Mouse (Mus musculus) heart, embryonic 11.5 days (tissue): ENCODE results near the gene Gpr37l1. TPM values are rescaled to one million over a fixed set of nuclear protein-coding genes. Genes with fewer than 3 reads are reported as not detected.
"Not testable (repeated sequence)": the region's sequence is repeated elsewhere in the genome, so short reads cannot be mapped to it uniquely, and the experiment has no call there.

Experiments
- ATAC-seq: fragments of 200-750 bp; cut with Nextera tagmentation; replicated peaks from 2 replicates; pipeline ENCODE4 v1.8.0; 2017; ENCODE audit warnings: moderate library complexity; ENCODE audit not compliant: insufficient number of reproducible peaks, low FRiP score, low TSS enrichment
- H3K27ac ChIP-seq: fragments of 300-500 bp; sonication (generic); 2 replicates; pipeline ENCODE4 v1.5.1; 2014; ENCODE audit warnings: mild to moderate bottlenecking, low read depth, low read length
- H3K27me3 ChIP-seq: fragments of 300-500 bp; sonication (generic); 2 replicates; pipeline ENCODE4 v1.6.1; 2014; ENCODE audit warnings: mild to moderate bottlenecking, low read length, mixed read lengths; ENCODE audit not compliant: control insufficient read depth, insufficient read depth
- H3K36me3 ChIP-seq: fragments of 300-500 bp; sonication (generic); 2 replicates; pipeline ENCODE4 v1.6.1; 2014; ENCODE audit warnings: mild to moderate bottlenecking, low read length, moderate library complexity, mixed read lengths; ENCODE audit not compliant: control insufficient read depth, insufficient read depth
- H3K4me1 ChIP-seq: fragments of 300-500 bp; sonication (generic); 2 replicates; pipeline ENCODE4 v1.6.1; 2014; ENCODE audit warnings: low read length; ENCODE audit not compliant: control insufficient read depth, insufficient read depth
- H3K4me2 ChIP-seq: fragments of 300-500 bp; sonication (generic); 2 replicates; pipeline ENCODE4 v1.6.1; 2014; ENCODE audit warnings: mild to moderate bottlenecking, moderate library complexity
- H3K4me3 ChIP-seq: fragments of 300-500 bp; sonication (generic); 2 replicates; pipeline ENCODE4 v1.5.1; 2014; ENCODE audit warnings: low read depth, low read length
- H3K9ac ChIP-seq: fragments of 300-500 bp; sonication (generic); 2 replicates; pipeline ENCODE4 v1.6.1; 2014; ENCODE audit warnings: mild to moderate bottlenecking, low read depth, low read length, moderate library complexity
- H3K9me3 ChIP-seq: fragments of 300-500 bp; sonication (generic); replicated peaks from 2 replicates; pipeline ENCODE4 v1.6.1; 2016; ENCODE audit warnings: low read length; ENCODE audit not compliant: control insufficient read depth
- WGBS: fragments of 180-500 bp; shearing (Covaris S2); extraction: QIAGEN DNeasy Blood & Tissue Kit; methylation state at CpG from one replicate; pipeline ENCODE4 v1.1.7; 2014; ENCODE audit not compliant: insufficient replicate concordance; 5-methylcytosine and 5-hydroxymethylcytosine counted together
- polyA plus RNA-seq: library from polyadenylated mRNA; unstranded; fragments of >200 nt; fragmentation: Nextera tagmentation; extraction: Ambion mirVana; gene quantifications from 2 replicates; pipeline ENCODE4 v1.2.1, GENCODE M21; 2014

Gpr37l1 gene
- polyA plus RNA-seq, 1 experiment from 2014 or later: not detected

- no peak overlapping the region for H3K9ac ChIP-seq
- H3K9me3 ChIP-seq: no peaks in the 10 kb centered on the region
- no peak overlapping the region for H3K4me2 ChIP-seq
- H3K27me3 ChIP-seq: peaks cover 47% of the 10 kb centered on the region
- no peak for ATAC-seq
- peaks cover 18% of the 10 kb centered on the region for H3K4me1 ChIP-seq
- H3K36me3 ChIP-seq: no peaks in the 10 kb centered on the region
- H3K4me3 ChIP-seq: no peak overlapping the region
- H3K27ac ChIP-seq: no peak overlapping the region
- WGBS: 23% methylated on average over 9 of the region's 9 CpGs
These were observed 38.5 kb downstream of the Gpr37l1 start for GRCm38 (mm10) chr1:135128986-135129385.

GRCm38 (mm10) chr1:135128011-135128441, 39.5 kb downstream of the Gpr37l1 start:
- Histone ChIP-seq H3K27me3 (peaks cover 47% of the 10 kb centered on the region), H3K9ac (no peak overlapping the region), H3K4me1 (peaks cover 18% of the 10 kb centered on the region), H3K4me3 (no peak overlapping the region), H3K4me2 (no peak overlapping the region), H3K36me3 (no peaks in the 10 kb centered on the region), H3K27ac (no peak overlapping the region), H3K9me3 (no peaks in the 10 kb centered on the region)
- 53% methylated on average over 5 of the region's 6 CpGs for WGBS
- no peak for ATAC-seq

GRCm38 (mm10) chr1:135126443-135127027, 40.9 kb downstream of the Gpr37l1 start:
- 48% methylated on average over 4 of the region's 4 CpGs for WGBS
- Histone ChIP-seq H3K27me3 (peaks cover 51% of the 10 kb centered on the region), H3K9me3 (no peaks in the 10 kb centered on the region), H3K36me3 (no peaks in the 10 kb centered on the region), H3K9ac (no peak overlapping the region), H3K4me2 (no peak overlapping the region), H3K4me3 (no peak overlapping the region), H3K27ac (no peak overlapping the region), H3K4me1 (peaks cover 8% of the 10 kb centered on the region; the same call in 1 of the 2 replicates)
- ATAC-seq: no peak

GRCm38 (mm10) chr1:135125990-135126389, 41.5 kb downstream of the Gpr37l1 start:
- 65% methylated on average over 8 of the region's 8 CpGs for WGBS
- no peak overlapping the region for H3K27ac ChIP-seq
- H3K4me1 ChIP-seq: peaks cover 3% of the 10 kb centered on the region; the same call in 1 of the 2 replicates
- peaks cover 55% of the 10 kb centered on the region for H3K27me3 ChIP-seq
- no peak overlapping the region for H3K4me3 ChIP-seq
- H3K9ac ChIP-seq: no peak overlapping the region
- H3K4me2 ChIP-seq: no peak overlapping the region
- ATAC-seq: no peak
- H3K9me3 ChIP-seq: no peaks in the 10 kb centered on the region
- no peaks in the 10 kb centered on the region for H3K36me3 ChIP-seq

GRCm38 (mm10) chr1:135124573-135125363, 42.7 kb downstream of the Gpr37l1 start:
- Histone ChIP-seq H3K9me3 (no peaks in the 10 kb centered on the region), H3K27ac (no peak overlapping the region), H3K9ac (no peak overlapping the region), H3K4me1 (no peaks in the 10 kb centered on the region), H3K4me3 (no peak overlapping the region), H3K27me3 (peaks cover 57% of the 10 kb centered on the region), H3K36me3 (no peaks in the 10 kb centered on the region), H3K4me2 (no peak overlapping the region)
- 89% methylated on average over 8 of the region's 8 CpGs for WGBS
- no peak for ATAC-seq

GRCm38 (mm10) chr1:135112661-135113060, 54.8 kb downstream of the Gpr37l1 start:
- Histone ChIP-seq H3K4me1 (no peaks in the 10 kb centered on the region), H3K4me3 (no peak overlapping the region), H3K4me2 (no peak overlapping the region), H3K36me3 (no peaks in the 10 kb centered on the region), H3K9ac (no peak overlapping the region), H3K9me3 (no peaks in the 10 kb centered on the region), H3K27ac (no peak overlapping the region), H3K27me3 (peaks cover 18% of the 10 kb centered on the region)
- no peak for ATAC-seq
- WGBS: 8% methylated on average over 8 of the region's 8 CpGs

- not testable (repeated sequence) for H3K4me2 ChIP-seq, H3K27ac ChIP-seq, H3K9me3 ChIP-seq, ATAC-seq, H3K4me1 ChIP-seq, H3K36me3 ChIP-seq, H3K4me3 ChIP-seq, H3K9ac ChIP-seq
- peaks cover 25% of the 10 kb centered on the region for H3K27me3 ChIP-seq
- WGBS: 49% methylated on average over 4 of the region's 5 CpGs
These were observed 56.2 kb downstream of the Gpr37l1 start for GRCm38 (mm10) chr1:135111271-135111670.
